Mouse (Mus musculus) C2C12 (cell line): Measurements from ENCODE around the gene Ttc9.

ENCODE experiments used
- CEBPB ChIP-seq: IDR thresholded peaks from one replicate; pipeline ENCODE4 v1.6.1; 2011; ENCODE audit warnings: low read depth, mild to moderate bottlenecking, control low read depth, moderate library complexity
- CTCF ChIP-seq: IDR thresholded peaks from one replicate; pipeline ENCODE4 v1.5.1; 2011; ENCODE audit not compliant: control insufficient read depth, insufficient read depth, insufficient read length
- MAX ChIP-seq: IDR thresholded peaks from one replicate; pipeline ENCODE4 v1.6.1; 2011; ENCODE audit warnings: mild to moderate bottlenecking, control low read depth
- MYOD1 ChIP-seq: IDR thresholded peaks from one replicate; pipeline ENCODE4 v1.6.1; 2011; ENCODE audit warnings: low read depth; ENCODE audit not compliant: control insufficient read depth, insufficient read length
- MYOG ChIP-seq: IDR thresholded peaks from one replicate; pipeline ENCODE4 v1.6.1; 2011; ENCODE audit not compliant: control insufficient read depth, insufficient read length; ENCODE audit errors: extremely low read depth

DNA sequence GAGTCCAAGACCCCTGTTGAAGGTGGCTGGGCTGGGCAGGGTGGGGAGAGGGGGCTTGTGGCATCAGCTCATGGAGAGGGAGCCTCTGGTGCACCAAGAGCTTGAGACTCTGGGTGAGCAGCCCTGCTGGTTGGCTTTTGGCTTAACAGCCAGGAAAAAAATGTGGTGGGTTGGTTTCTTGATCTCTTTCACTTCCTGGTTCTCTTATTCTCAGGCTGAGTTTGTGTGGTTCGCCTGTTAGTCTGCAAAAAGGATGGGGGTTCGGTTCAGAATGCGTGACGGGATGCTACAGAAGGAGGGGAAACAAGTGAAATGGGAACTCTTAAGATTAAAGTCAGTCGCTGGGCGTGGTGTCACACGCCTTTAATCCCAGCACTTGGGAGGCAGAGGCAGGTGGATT, 27.0 kb downstream of the Ttc9 start:
- no peak for TF ChIP-seq MYOD1
- TF ChIP-seq CTCF = no peak
- TF ChIP-seq CEBPB = no peak
- TF ChIP-seq MYOG = no peak
- no peak for TF ChIP-seq MAX
